Comparison of ENCODE assay signal across 23 mouse cellular contexts in the genomic region with DNA sequence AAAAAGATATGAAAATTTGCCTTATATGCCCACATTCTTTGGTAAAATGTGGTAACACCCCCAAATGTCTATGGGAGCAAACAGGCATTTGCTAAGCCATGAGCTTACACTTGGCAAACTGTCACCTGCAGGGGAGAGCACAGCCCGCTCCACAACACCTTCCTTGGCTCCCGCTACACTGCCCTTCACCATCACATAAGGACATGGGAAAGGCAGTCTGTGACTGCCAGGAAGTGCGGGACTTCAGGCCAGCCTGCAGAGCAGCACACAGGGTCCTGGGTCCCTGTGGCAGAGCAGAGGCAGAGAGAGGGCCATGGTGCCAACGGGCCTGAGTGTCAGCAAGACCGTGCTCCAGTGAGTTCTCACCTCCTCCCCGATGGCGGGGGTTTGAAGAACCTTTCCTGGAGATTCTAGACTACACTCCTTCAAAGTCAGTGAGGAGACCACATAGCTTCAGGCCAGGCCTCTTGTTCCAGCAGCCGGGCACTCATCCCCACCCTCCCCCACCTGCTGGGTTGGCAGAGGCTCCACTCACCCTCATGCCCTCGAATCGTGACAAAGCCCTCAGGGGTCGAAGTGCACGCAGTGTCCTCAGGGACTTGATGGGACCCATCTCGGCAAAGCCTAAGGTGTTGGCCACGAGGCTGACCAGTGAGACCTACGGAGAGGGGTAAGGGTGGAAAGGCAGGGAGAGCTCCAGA. TPM values are rescaled to one million over a fixed set of nuclear protein-coding genes. Genes with fewer than 3 reads are reported as not detected.
A peak's percentile ranks its signal among the peaks of the same experiment; 100 is the strongest.
DNase-seq lines count a peak whose midpoint lies in the region; ATAC-seq lines count a peak whose summit lies in the region.
"Had no signal": no experiment of that assay in that cellular context is flagged by ENCODE, and none has a peak within 500 bp of the region (broad histone marks: within the 10 kb centered on the region; RNA-seq: fewer than 3 reads in every experiment).

No protein-coding gene starts in this region.

- no peaks in the 10 kb centered on the region for H3K36me3 ChIP-seq in heart, embryonic 16.5 days (ENCODE audit: control insufficient read depth, insufficient read depth)
- peaks cover 83% of the 10 kb centered on the region for H3K36me3 ChIP-seq in heart, embryonic 10.5 days
- no peaks in the 10 kb centered on the region for H3K36me3 ChIP-seq in limb, embryonic 12.5 days
- no peaks in the 10 kb centered on the region for H3K36me3 ChIP-seq in limb, embryonic 10.5 days
- H3K36me3 ChIP-seq: embryonic facial prominence, embryonic 15.5 days; limb, embryonic 13.5 days; liver, embryonic 12.5 days; midbrain, embryonic 15.5 days; neural tube, embryonic 13.5 days; stomach, embryonic 15.5 days had no signal

- H3K4me2 ChIP-seq in heart, embryonic 16.5 days (ENCODE audit: low read depth, low read length), result no peak overlapping the region
- no peak overlapping the region for H3K4me2 ChIP-seq in limb, embryonic 12.5 days
- H3K4me2 ChIP-seq: embryonic facial prominence, embryonic 15.5 days; heart, embryonic 13.5 days; limb, embryonic 13.5 days; liver, embryonic 12.5 days; midbrain, embryonic 15.5 days; neural tube, embryonic 13.5 days; stomach, embryonic 15.5 days had no signal

- H3K27me3 ChIP-seq in heart, embryonic 16.5 days (ENCODE audit: control insufficient read depth, insufficient read depth, low read length), result no peaks in the 10 kb centered on the region
- peaks cover 9% of the 10 kb centered on the region; the same call in 1 of the 2 replicates for H3K27me3 ChIP-seq in heart, embryonic 10.5 days (ENCODE audit: insufficient read depth, poor library complexity, severe bottlenecking)
- H3K27me3 ChIP-seq in limb, embryonic 12.5 days, result no peaks in the 10 kb centered on the region
- H3K27me3 ChIP-seq in limb, embryonic 10.5 days (ENCODE audit: low read depth, poor library complexity, severe bottlenecking), result no peaks in the 10 kb centered on the region
- H3K27me3 ChIP-seq: embryonic facial prominence, embryonic 15.5 days; heart, embryonic 13.5 days; limb, embryonic 13.5 days; liver, embryonic 12.5 days; neural tube, embryonic 13.5 days; stomach, embryonic 15.5 days had no signal

- no peak overlapping the region for H3K9ac ChIP-seq in heart, embryonic 16.5 days (ENCODE audit: low read length)
- 0 out of 2 replicates have a peak overlapping the region, but pooled peaks have one; percentile 12 for H3K9ac ChIP-seq in limb, embryonic 12.5 days (replicated peaks)
- H3K9ac ChIP-seq: embryonic facial prominence, embryonic 15.5 days; heart, embryonic 13.5 days; limb, embryonic 13.5 days; liver, embryonic 12.5 days; midbrain, embryonic 15.5 days; neural tube, embryonic 13.5 days; stomach, embryonic 15.5 days had no signal

- no peak overlapping the region for H3K4me3 ChIP-seq in heart, embryonic 16.5 days (ENCODE audit: low read length)
- no peak overlapping the region for H3K4me3 ChIP-seq in heart, embryonic 10.5 days
- H3K4me3 ChIP-seq in limb, embryonic 12.5 days (replicated peaks), result no peak overlapping the region
- H3K4me3 ChIP-seq in limb, embryonic 10.5 days, result no peak overlapping the region
- H3K4me3 ChIP-seq: embryonic facial prominence, embryonic 15.5 days; heart, embryonic 13.5 days; limb, embryonic 13.5 days; liver, embryonic 12.5 days; midbrain, embryonic 15.5 days; neural tube, embryonic 13.5 days; stomach, embryonic 15.5 days had no signal

- H3K27ac ChIP-seq in heart, embryonic 16.5 days (ENCODE audit: low read length), result 0 out of 2 replicates have a peak overlapping the region, but pooled peaks have one; percentile 9
- no peak overlapping the region for H3K27ac ChIP-seq in heart, embryonic 10.5 days
- H3K27ac ChIP-seq in limb, embryonic 12.5 days, result no peak overlapping the region
- H3K27ac ChIP-seq in limb, embryonic 10.5 days, result no peak overlapping the region
- H3K27ac ChIP-seq: embryonic facial prominence, embryonic 15.5 days; heart, embryonic 13.5 days; hindbrain, postnatal 0 days; limb, embryonic 13.5 days; liver, embryonic 12.5 days; midbrain, embryonic 15.5 days; neural tube, embryonic 13.5 days; stomach, embryonic 15.5 days had no signal

- no peak for ATAC-seq in heart, embryonic 16.5 days (replicated peaks; ENCODE audit: extremely low read depth, insufficient read depth, low FRiP score)
- no peak for ATAC-seq in limb, embryonic 12.5 days (ENCODE audit: insufficient number of reproducible peaks, insufficient read depth, low FRiP score, low TSS enrichment, low read depth)
- ATAC-seq in megakaryocyte-erythroid progenitor cell, adult 5-6 weeks (replicated peaks; ENCODE audit: low FRiP score, low TSS enrichment, poor library complexity, severe bottlenecking), result no peak
- ATAC-seq: forebrain, embryonic 16.5 days; hindbrain, postnatal 0 days; intestine, embryonic 16.5 days; liver, embryonic 12.5 days; midbrain, embryonic 15.5 days had no signal

- peak; percentile 48 to 59 for DNase-seq in cerebellum, postnatal 14 days
- no peak for DNase-seq in cerebellum, postnatal 4 days (ENCODE audit: low spot score in 2 of 2)
- DNase-seq in heart, embryonic 10.5 days (ENCODE audit: low spot score), result no peak
- DNase-seq in limb, embryonic 10.5 days (ENCODE audit: low spot score), result no peak
- DNase-seq in heart, postnatal 4 days, result peak; percentile 50
- DNase-seq: adrenal gland, postnatal 10 days; cerebellum, adult 18-20 months; gastrocnemius, postnatal 10 days; lung, adult 2 months; thymus, postnatal 25 days had no signal

- WGBS in heart, embryonic 16.5 days, result 86% methylated on average over 15 of the region's 15 CpGs
- 81% methylated on average over 15 of the region's 15 CpGs for WGBS in heart, embryonic 10.5 days
- WGBS in limb, embryonic 12.5 days, result 89% methylated on average over 15 of the region's 15 CpGs
- WGBS in limb, embryonic 10.5 days, result 90% methylated on average over 15 of the region's 15 CpGs

- peaks cover 14% of the 10 kb centered on the region for H3K4me1 ChIP-seq in heart, embryonic 16.5 days (ENCODE audit: control insufficient read depth, insufficient read depth, low read length)
- H3K4me1 ChIP-seq in heart, embryonic 10.5 days, result 0 out of 2 replicates have a peak, but pooled peaks cover 7% of the 10 kb centered on the region
- H3K4me1 ChIP-seq in limb, embryonic 12.5 days (replicated peaks), result no peaks in the 10 kb centered on the region; the same call in 1 of the 2 replicates
- no peaks in the 10 kb centered on the region for H3K4me1 ChIP-seq in limb, embryonic 10.5 days
- H3K4me1 ChIP-seq: liver, embryonic 12.5 days; midbrain, embryonic 15.5 days; neural tube, embryonic 13.5 days; stomach, embryonic 15.5 days had no signal

- H3K9me3 ChIP-seq in heart, embryonic 16.5 days (replicated peaks; ENCODE audit: control insufficient read depth, low read length), result no peaks in the 10 kb centered on the region
- H3K9me3 ChIP-seq in heart, embryonic 10.5 days, result no peaks in the 10 kb centered on the region
- H3K9me3 ChIP-seq in limb, embryonic 12.5 days, result no peaks in the 10 kb centered on the region
- H3K9me3 ChIP-seq in limb, embryonic 10.5 days (replicated peaks), result no peaks in the 10 kb centered on the region
- H3K9me3 ChIP-seq: embryonic facial prominence, embryonic 15.5 days; heart, embryonic 13.5 days; limb, embryonic 13.5 days; liver, embryonic 12.5 days; midbrain, embryonic 15.5 days; neural tube, embryonic 13.5 days; stomach, embryonic 15.5 days had no signal

RNA-seq across cellular contexts. Expression of a gene that starts 53.0 kb away (rescaled TPM):
- polyA plus RNA-seq in heart, embryonic 16.5 days (2015; fragmentation: Nextera tagmentation; extraction: Ambion mirVana), result 10.7 and 11.1 TPM in 2 replicates
- 16.2 and 25.0 TPM in 2 replicates for polyA plus RNA-seq in heart, embryonic 10.5 days (2016; fragmentation: Nextera tagmentation; extraction: Ambion mirVana)
- polyA plus RNA-seq in limb, embryonic 12.5 days (2016; fragmentation: Nextera tagmentation; extraction: Ambion mirVana), result 48.5 and 50.8 TPM in 2 replicates
- polyA plus RNA-seq in limb, embryonic 10.5 days (2016; fragmentation: Nextera tagmentation; extraction: Ambion mirVana), result 39.7 and 44.6 TPM in 2 replicates
- 1 to 10 TPM; 4.2 to 4.5 TPM for total RNA-seq in heart, postnatal 4 days (2021)
- 8.2 and 11.1 TPM in 2 replicates for total RNA-seq in megakaryocyte-erythroid progenitor cell, adult 5-6 weeks (2014; fragmentation: Nextera tagmentation)
- total RNA-seq in megakaryocyte-erythroid progenitor cell, adult 5-6 weeks (2017), result 4.4 and 5.1 TPM in 2 replicates

Comparison
In these comparisons a context has a peak if more than half of its experiments do, and no peak if none do; other contexts are left out.
1. DNase-seq: peak in cerebellum, postnatal 14 days (2 of 2) and heart, postnatal 4 days (single experiment); none in cerebellum, postnatal 4 days (0 of 2), heart, embryonic 10.5 days (single experiment) and limb, embryonic 10.5 days (single experiment).